Mouse (Mus musculus): ENCODE measurements around the gene Catsperd.

- TF ChIP-seq POLR2A (IDR thresholded peaks at IDR 0.05; ENCODE audit: extremely low read depth, insufficient read depth, low read length), result no peak
- no peak for TF ChIP-seq CTCF (IDR thresholded peaks at IDR 0.05; ENCODE audit: extremely low read depth, insufficient read depth, low read length)
These were observed 34.2 kb upstream of the Catsperd start for GRCm38 (mm10) chr17:56593527-56594271.
